Mouse (Mus musculus) heart, postnatal 4 days (tissue): ENCODE results near the gene Dmwd. TPM values are rescaled to one million over a fixed set of nuclear protein-coding genes. Genes with fewer than 3 reads are reported as not detected.

Experiments used
- DNase-seq: peaks from one replicate; pipeline ENCODE4 v3.0.0; 2021
- total RNA-seq, 2 experiments: library from RNA; stranded (reverse); gene quantifications; 2 replicates each; pipeline ENCODE4 v1.2.3; 2021

The Dmwd gene
- total RNA-seq, 2 experiments from 2014 or later, result 60.3 to 62.9 TPM

DNA sequence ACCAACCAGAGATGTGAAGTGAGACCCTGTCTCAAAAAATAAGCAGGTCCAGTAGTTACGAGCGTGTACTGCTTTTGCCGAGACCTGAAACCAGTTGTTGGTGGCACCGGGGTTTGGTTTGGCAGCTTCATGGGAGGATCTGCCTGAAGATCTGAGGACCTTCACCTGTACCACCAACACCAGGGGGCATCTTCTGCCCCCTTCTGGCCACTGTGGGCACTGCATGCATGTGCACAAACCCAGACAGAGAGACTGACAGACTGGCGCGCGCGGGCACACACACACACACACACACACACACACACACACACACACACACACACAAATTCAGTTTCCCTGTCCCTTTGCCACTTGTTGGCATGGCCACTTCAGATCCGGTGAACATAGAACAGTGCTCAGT is 2.5 kb upstream of the Dmwd start:
- peak; percentile 65 for DNase-seq

GRCm38 (mm10) chr7:19074494-19074893 is 1.5 kb upstream of the Dmwd start:
- no peak for DNase-seq

DNA sequence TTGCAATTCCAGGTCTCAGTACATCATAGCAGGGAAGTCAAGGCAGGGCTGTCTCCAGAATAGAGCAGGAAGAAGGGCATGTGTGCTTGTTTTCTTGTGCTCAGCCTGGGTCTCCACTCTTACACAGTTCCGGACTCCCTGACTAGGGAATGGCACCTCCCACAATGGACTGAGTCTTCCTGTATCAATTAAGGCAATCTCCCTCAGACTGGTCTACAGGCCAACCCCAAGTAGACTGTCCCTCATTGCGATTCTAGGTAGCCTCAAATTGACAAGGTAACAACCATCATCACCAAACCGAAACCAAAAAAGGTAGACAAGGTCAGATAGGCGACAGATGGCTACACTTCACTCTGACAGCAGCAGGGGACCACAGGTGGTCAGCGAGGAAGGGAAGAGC is 796 bp upstream of the Dmwd start:
- DNase-seq, result no peak

- peak; percentile 46 for DNase-seq
Observed at GRCm38 (mm10) chr7:19076586-19076991, 562 bp downstream of the Dmwd start.

GRCm38 (mm10) chr7:19077761-19078160 is 1.7 kb downstream of the Dmwd start:
- DNase-seq, result peak; percentile 21

GRCm38 (mm10) chr7:19078732-19079131 is 2.7 kb downstream of the Dmwd start:
- peak; percentile 4 for DNase-seq

- no peak for DNase-seq
Observed at GRCm38 (mm10) chr7:19080451-19080950, 4.5 kb downstream of the Dmwd start.

GRCm38 (mm10) chr7:19082171-19082570 is 6.1 kb downstream of the Dmwd start:
- DNase-seq, result no peak

DNA sequence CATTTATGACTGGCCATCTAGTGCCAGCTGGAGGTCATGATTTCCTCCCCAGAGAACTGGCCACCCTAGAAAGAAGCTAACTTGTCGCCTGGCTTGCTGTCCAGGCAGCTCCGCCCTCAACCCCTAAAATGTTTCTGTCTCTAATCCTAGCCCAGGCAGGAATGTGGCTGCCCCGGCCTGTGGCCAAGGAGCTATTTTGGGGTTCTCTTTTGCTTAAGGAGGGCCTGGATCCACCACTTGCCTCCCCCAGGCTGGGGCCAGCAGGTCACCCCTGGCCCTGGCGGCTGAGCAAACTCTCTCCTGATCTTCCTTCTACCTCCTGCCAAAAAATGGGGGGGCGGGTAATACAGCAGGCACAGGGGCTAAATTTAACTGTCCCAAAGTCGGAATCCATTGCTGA is 7.1 kb downstream of the Dmwd start:
- DNase-seq, result peak; percentile 79

- DNase-seq, result peak; percentile 61
Observed at GRCm38 (mm10) chr7:19083701-19084100, 7.7 kb downstream of the Dmwd start, which contains the start of gene Dmpk. Dmpk (plus strand) TSS chr7:19083849.

DNA sequence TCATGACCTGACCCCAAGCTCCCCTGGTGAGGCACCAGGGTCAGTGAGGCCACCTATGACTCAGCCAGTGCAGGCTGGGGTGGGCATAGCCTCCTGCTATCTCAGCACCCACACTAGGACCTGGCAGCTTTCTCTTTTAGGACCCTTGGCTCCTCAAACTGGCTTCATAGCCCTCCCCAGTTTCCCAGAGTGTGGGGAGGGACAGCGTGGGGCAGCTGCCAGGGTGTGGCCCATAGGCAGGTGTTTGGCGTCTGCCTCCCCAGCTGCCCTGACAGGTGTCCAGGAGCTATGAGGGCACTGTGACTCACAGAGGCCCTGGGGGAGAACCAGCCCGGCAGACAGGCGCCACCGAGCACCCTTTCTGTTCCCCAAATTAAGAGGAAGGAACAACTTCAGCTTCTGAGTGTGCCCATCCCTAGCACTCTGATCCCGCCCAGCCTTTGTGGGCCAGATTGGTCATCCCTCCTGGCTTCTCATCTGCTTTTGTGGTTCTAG is 8.3 kb downstream of the Dmwd start:
- DNase-seq, result peak; percentile 37

DNA sequence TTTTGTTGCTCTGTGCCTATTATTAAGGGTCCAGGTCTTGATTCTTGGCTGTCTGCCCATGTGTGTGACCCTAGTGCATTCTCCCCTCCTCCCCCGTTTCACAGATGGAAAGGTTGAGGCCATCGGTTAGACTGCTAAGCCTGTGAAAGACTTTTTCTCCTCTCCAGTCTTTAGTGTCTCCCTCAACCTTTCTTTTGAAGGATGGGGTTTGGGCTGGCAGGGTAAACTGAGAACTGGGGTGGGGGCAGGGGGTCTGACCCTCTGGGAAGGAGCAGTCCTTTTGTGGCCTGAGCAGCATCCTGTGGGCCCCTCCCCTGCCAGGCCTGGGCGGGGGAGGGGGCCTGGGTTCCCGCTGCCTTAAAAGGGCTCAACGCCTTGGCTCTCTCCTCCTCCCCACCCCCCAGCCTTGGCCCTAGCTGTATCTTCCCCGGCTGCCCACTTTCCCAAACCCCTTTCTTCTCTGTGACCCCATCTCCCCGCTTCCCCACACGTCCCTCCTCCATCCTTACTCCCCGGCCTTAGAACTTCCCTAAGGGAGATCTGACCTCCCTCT is 9.0 kb downstream of the Dmwd start:
- no peak for DNase-seq

DNA sequence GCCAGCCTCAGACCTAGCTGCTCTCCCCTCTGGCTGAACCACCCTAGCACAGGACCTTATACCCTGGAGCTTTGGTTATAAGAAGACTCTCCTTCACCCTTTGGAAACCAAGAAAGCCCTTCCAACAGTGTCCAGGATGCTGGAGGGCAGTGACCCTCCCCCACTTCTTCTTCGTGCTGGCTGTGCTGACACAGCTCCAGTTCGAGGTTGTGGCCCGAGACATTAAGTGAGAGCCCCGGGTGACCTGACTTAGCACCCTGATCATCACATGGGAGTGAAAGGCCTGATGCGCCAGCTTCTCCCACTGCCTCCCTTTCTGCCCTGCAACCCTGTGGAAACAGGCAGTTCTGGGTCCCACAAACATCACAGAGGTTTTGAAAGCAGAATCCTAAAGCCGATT is 9.5 kb downstream of the Dmwd start:
- DNase-seq, result no peak

GRCm38 (mm10) chr7:19086042-19086441 is 10.0 kb downstream of the Dmwd start:
- peak; percentile 60 for DNase-seq

GRCm38 (mm10) chr7:19086760-19087159 is 10.7 kb downstream of the Dmwd start:
- no peak for DNase-seq

GRCm38 (mm10) chr7:19088813-19089212 is 12.8 kb downstream of the Dmwd start:
- DNase-seq, result peak; percentile 82

DNA sequence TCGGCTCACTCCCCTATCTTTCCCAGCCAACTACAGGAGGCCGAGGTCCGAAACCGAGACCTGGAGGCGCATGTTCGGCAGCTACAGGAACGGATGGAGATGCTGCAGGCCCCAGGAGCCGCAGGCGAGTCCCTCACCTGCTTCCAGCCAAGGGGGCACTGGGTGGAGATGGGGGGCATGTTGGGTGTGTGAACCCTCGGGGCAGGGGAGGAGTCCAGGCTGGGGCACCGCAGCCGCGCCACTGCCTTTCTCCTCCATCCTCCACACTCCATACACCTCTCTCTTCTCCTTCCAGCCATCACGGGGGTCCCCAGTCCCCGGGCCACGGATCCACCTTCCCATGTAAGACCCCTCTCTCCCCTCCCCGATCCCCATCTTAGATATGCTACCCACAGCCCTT is 15.9 kb downstream of the Dmwd start:
- no peak for DNase-seq

GRCm38 (mm10) chr7:19092381-19093173 is 16.6 kb downstream of the Dmwd start:
- DNase-seq, result peak; percentile 69

GRCm38 (mm10) chr7:19093174-19093521 is 17.1 kb downstream of the Dmwd start:
- DNase-seq, result peak; percentile 94

GRCm38 (mm10) chr7:19093537-19094385 is 17.7 kb downstream of the Dmwd start:
- peak; percentile 98 for DNase-seq

- DNase-seq, result no peak
Observed at GRCm38 (mm10) chr7:19094471-19094825, 18.4 kb downstream of the Dmwd start, which contains the start of gene Six5. Six5 (plus strand) TSS chr7:19094594.

GRCm38 (mm10) chr7:19094826-19095750 is 19.1 kb downstream of the Dmwd start:
- peak; percentile 70 for DNase-seq
